ENCODE assay signal across 24 mouse cellular contexts in genomic region chr8:105689256-105689982, GRCm38 (mm10). TPM values are rescaled to one million over a fixed set of nuclear protein-coding genes. Genes with fewer than 3 reads are reported as not detected.
DNase-seq lines count a peak whose midpoint lies in the region; ATAC-seq and TF ChIP-seq lines count a peak whose summit lies in the region.
"Had no signal": no experiment of that assay in that cellular context is flagged by ENCODE, and none has a peak within 500 bp of the region (broad histone marks: within the 10 kb centered on the region; RNA-seq: fewer than 3 reads in every experiment).

No protein-coding gene starts in this region.

- ATAC-seq in embryonic facial prominence, embryonic 13.5 days (ENCODE audit: insufficient number of reproducible peaks, insufficient read depth, low FRiP score, low TSS enrichment, low read depth), result no peak
- ATAC-seq: forebrain, embryonic 14.5 days; forebrain, postnatal 0 days; Patski had no signal

- H3K27me3 ChIP-seq in embryonic facial prominence, embryonic 13.5 days, result peaks cover 5% of the 10 kb centered on the region
- peaks cover 11% of the 10 kb centered on the region for H3K27me3 ChIP-seq in embryonic facial prominence, embryonic 10.5 days (replicated peaks; ENCODE audit: low read depth, poor library complexity, severe bottlenecking)
- peaks cover 58% of the 10 kb centered on the region for H3K27me3 ChIP-seq in E14TG2a.4 (ENCODE audit: insufficient read depth, low read length)
- H3K27me3 ChIP-seq: Patski had no signal

- peaks cover 3% of the 10 kb centered on the region; the same call in 1 of the 2 replicates for H3K36me3 ChIP-seq in embryonic facial prominence, embryonic 13.5 days
- H3K36me3 ChIP-seq in embryonic facial prominence, embryonic 10.5 days (replicated peaks), result peaks cover 11% of the 10 kb centered on the region
- peaks cover 12% of the 10 kb centered on the region for H3K36me3 ChIP-seq in E14TG2a.4 (ENCODE audit: insufficient read depth, low read length)
- H3K36me3 ChIP-seq: forebrain, embryonic 12.5 days had no signal

- H3K9ac ChIP-seq in embryonic facial prominence, embryonic 13.5 days, result 0 out of 2 replicates have a peak overlapping the region, but pooled peaks have one; percentile 32
- H3K9ac ChIP-seq: forebrain, embryonic 12.5 days; forebrain, postnatal 0 days had no signal

- H3K9me3 ChIP-seq in embryonic facial prominence, embryonic 13.5 days, result no peaks in the 10 kb centered on the region; the same call in 1 of the 2 replicates
- peaks cover 8% of the 10 kb centered on the region; the same call in 1 of the 2 replicates for H3K9me3 ChIP-seq in embryonic facial prominence, embryonic 10.5 days
- H3K9me3 ChIP-seq in E14TG2a.4 (ENCODE audit: low read length), result peaks cover 7% of the 10 kb centered on the region; the same call in 1 of the 2 replicates
- H3K9me3 ChIP-seq: forebrain, embryonic 12.5 days; G1E had no signal

- H3K4me2 ChIP-seq in embryonic facial prominence, embryonic 13.5 days, result no peak overlapping the region
- H3K4me2 ChIP-seq: forebrain, embryonic 12.5 days had no signal

- H3K27ac ChIP-seq in embryonic facial prominence, embryonic 13.5 days, result no peak overlapping the region
- no peak overlapping the region for H3K27ac ChIP-seq in embryonic facial prominence, embryonic 10.5 days (replicated peaks)
- H3K27ac ChIP-seq: forebrain, embryonic 12.5 days had no signal

- DNase-seq in embryonic facial prominence, embryonic 10.5 days (ENCODE audit: low spot score), result no peak
- peak; percentile 89 for DNase-seq in heart, adult 11 months
- DNase-seq in heart, postnatal 14 days, result no peak
- peak; percentile 41 for DNase-seq in ZHBTc4 (ENCODE audit: low read depth, low spot score)
- no peak for DNase-seq in embryo, embryonic 9.5 days (ENCODE audit: extremely low spot score)
- DNase-seq: adrenal gland, adult 2 months; adrenal gland, postnatal 10 days; adrenal gland, postnatal 25 days; cerebellum, adult 11 months; cerebellum, adult 18-20 months; cerebellum, adult 8-10 months; cerebellum, postnatal 10 days; cerebellum, postnatal 25 days; embryo, embryonic 11 days; forebrain, postnatal 0 days had no signal

- no peak overlapping the region for H3K4me3 ChIP-seq in embryonic facial prominence, embryonic 13.5 days
- H3K4me3 ChIP-seq in embryonic facial prominence, embryonic 10.5 days, result no peak overlapping the region
- H3K4me3 ChIP-seq in E14TG2a.4 (replicated peaks; ENCODE audit: low read length), result peak overlapping the region; percentile 43
- H3K4me3 ChIP-seq: forebrain, embryonic 12.5 days had no signal

- TF ChIP-seq CTCF in E14TG2a.4 (conservative IDR thresholded peaks at IDR 0.05; ENCODE audit: low read length), result no peak

- 61% methylated on average over 35 of the region's 35 CpGs for WGBS in embryonic facial prominence, embryonic 13.5 days
- 61% methylated on average over 35 of the region's 35 CpGs for WGBS in embryonic facial prominence, embryonic 10.5 days

- peaks cover 18% of the 10 kb centered on the region for H3K4me1 ChIP-seq in embryonic facial prominence, embryonic 13.5 days
- H3K4me1 ChIP-seq in embryonic facial prominence, embryonic 10.5 days, result peaks cover 25% of the 10 kb centered on the region
- peaks cover 73% of the 10 kb centered on the region for H3K4me1 ChIP-seq in E14TG2a.4 (replicated peaks; ENCODE audit: low read depth, low read length)

- intact Hi-C loops in heart, postnatal 14 days (cut with DNase I), result loop anchor here (5.0 kb wide), 1 partner anchor 52 kb away; the partner anchor contains the start of genes Agrp and Ctcf

RNA-seq across cellular contexts. Expression of gene Carmil2, which starts 3.3 kb away (rescaled TPM):
- 0.61 and 0.84 TPM in 2 replicates for polyA plus RNA-seq in embryonic facial prominence, embryonic 13.5 days (2015; fragmentation: Nextera tagmentation; extraction: Ambion mirVana)
- polyA plus RNA-seq in embryonic facial prominence, embryonic 10.5 days (2016; fragmentation: Nextera tagmentation; extraction: Ambion mirVana), result 1.5 TPM in 2 replicates
- 1 to 10 TPM in 1 of 2 experiments, under 1 TPM in 1; 0.69 to 5.7 TPM for total RNA-seq in heart, postnatal 14 days (2021)

RNA-seq across cellular contexts. Expression of gene Acd, which starts 11.5 kb away (rescaled TPM):
- 72.3 and 84.3 TPM in 2 replicates for polyA plus RNA-seq in embryonic facial prominence, embryonic 13.5 days (2015; fragmentation: Nextera tagmentation; extraction: Ambion mirVana)
- 67.7 and 72.6 TPM in 2 replicates for polyA plus RNA-seq in embryonic facial prominence, embryonic 10.5 days (2016; fragmentation: Nextera tagmentation; extraction: Ambion mirVana)
- 10 to 100 TPM; 13.8 to 16.9 TPM for total RNA-seq in heart, postnatal 14 days (2021)

RNA-seq across cellular contexts. Expression of gene Pard6a, which starts 11.5 kb away (rescaled TPM):
- 18.9 and 21.5 TPM in 2 replicates for polyA plus RNA-seq in embryonic facial prominence, embryonic 13.5 days (2015; fragmentation: Nextera tagmentation; extraction: Ambion mirVana)
- polyA plus RNA-seq in embryonic facial prominence, embryonic 10.5 days (2016; fragmentation: Nextera tagmentation; extraction: Ambion mirVana), result 15.1 and 16.8 TPM in 2 replicates
- total RNA-seq in heart, postnatal 14 days (2021), result 1 to 10 TPM; 7.8 to 9.1 TPM

RNA-seq across cellular contexts. Expression of gene 4933405L10Rik, which starts 18.0 kb away (rescaled TPM):
- 0.25 and 0.36 TPM in 2 replicates for polyA plus RNA-seq in embryonic facial prominence, embryonic 13.5 days (2015; fragmentation: Nextera tagmentation; extraction: Ambion mirVana)
- not detected in 2 replicates for polyA plus RNA-seq in embryonic facial prominence, embryonic 10.5 days (2016; fragmentation: Nextera tagmentation; extraction: Ambion mirVana)
- not detected for total RNA-seq in heart, postnatal 14 days (2021)
- total RNA-seq: adrenal gland, adult 2 months; adrenal gland, postnatal 10 days; adrenal gland, postnatal 25 days; adrenal gland, postnatal 4 days; common myeloid progenitor, adult 5-6 weeks; forebrain, postnatal 0 days; G1E had no signal
- polyA plus RNA-seq: adrenal gland, adult 2 months; brain, embryonic 14.5 days had no signal

RNA-seq across cellular contexts. Expression of gene Enkd1, which starts 18.6 kb away (rescaled TPM):
- 28.6 and 34.5 TPM in 2 replicates for polyA plus RNA-seq in embryonic facial prominence, embryonic 13.5 days (2015; fragmentation: Nextera tagmentation; extraction: Ambion mirVana)
- 49.3 and 54.0 TPM in 2 replicates for polyA plus RNA-seq in embryonic facial prominence, embryonic 10.5 days (2016; fragmentation: Nextera tagmentation; extraction: Ambion mirVana)
- 1 to 10 TPM; 2.4 to 2.5 TPM for total RNA-seq in heart, postnatal 14 days (2021)

Comparison
In these comparisons a context has a peak if more than half of its experiments do, and no peak if none do; other contexts are left out.
1. DNase-seq: peak in heart, adult 11 months (single experiment) and ZHBTc4 (single experiment); none in embryonic facial prominence, embryonic 10.5 days (single experiment), heart, postnatal 14 days (0 of 2) and embryo, embryonic 9.5 days (single experiment).